14 mouse cellular contexts compared by ENCODE assay signal in the genomic region with DNA sequence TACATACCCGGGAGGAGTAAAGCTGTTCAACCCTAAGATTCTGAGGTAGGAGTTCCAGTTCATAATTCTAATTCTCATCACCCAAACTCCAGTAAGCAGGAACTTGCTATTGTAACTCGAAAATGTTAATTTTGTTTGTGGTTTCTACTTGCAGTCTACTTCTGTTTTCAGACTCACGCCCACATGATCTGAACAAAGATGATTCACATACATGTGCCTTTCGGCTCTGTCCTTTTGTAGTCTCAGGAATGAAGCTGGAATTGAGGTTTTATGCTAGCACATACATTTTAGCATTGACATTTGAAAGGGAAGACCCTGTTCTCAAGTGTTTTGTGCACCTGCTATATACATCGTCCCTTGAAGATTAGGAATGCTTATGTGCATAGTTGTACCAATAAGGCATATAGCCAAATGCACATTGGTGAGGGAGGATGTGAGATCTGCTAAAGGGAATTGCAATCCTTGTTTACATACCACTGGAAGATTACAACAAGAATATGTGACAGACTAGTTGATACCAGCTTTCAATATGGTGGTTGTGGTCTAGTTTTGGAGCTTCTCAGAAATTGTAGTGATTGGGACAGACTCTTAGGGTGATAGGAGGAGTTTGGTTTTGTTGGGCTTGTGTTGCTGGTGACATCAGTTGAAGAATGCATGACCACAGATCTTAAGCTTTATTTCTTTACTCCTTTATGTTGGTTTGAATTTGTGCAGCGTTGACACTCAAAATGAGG. TPM values are rescaled to one million over a fixed set of nuclear protein-coding genes. Genes with fewer than 3 reads are reported as not detected.
DNase-seq lines count a peak whose midpoint lies in the region; ATAC-seq lines count a peak whose summit lies in the region.
"Had no signal": no experiment of that assay in that cellular context is flagged by ENCODE, and none has a peak within 500 bp of the region (broad histone marks: within the 10 kb centered on the region; RNA-seq: fewer than 3 reads in every experiment).

No protein-coding gene starts in this region.

- WGBS in lung, embryonic 16.5 days: 88% methylated on average over 6 of the region's 6 CpGs

- H3K27me3 ChIP-seq in lung, embryonic 16.5 days (ENCODE audit: control insufficient read depth, insufficient read depth, low read depth, low read length): no peaks in the 10 kb centered on the region

- H3K4me2 ChIP-seq in lung, embryonic 16.5 days (ENCODE audit: low read depth, low read length): no peak overlapping the region

- H3K9me3 ChIP-seq in lung, embryonic 16.5 days (ENCODE audit: control insufficient read depth, low read length): no peaks in the 10 kb centered on the region
- H3K9me3 ChIP-seq: midbrain, embryonic 10.5 days had no signal

- peak overlapping the region; percentile 31; the same call in 1 of the 2 replicates for H3K27ac ChIP-seq in lung, embryonic 16.5 days (ENCODE audit: low read length)
- H3K27ac ChIP-seq: left cerebral cortex, adult 2 months; liver, embryonic 14.5 days; midbrain, embryonic 10.5 days had no signal

- no peak overlapping the region for H3K4me3 ChIP-seq in lung, embryonic 16.5 days (ENCODE audit: low read length)
- H3K4me3 ChIP-seq: left cerebral cortex, adult 2 months; midbrain, embryonic 10.5 days had no signal

- peak; percentile 74 for DNase-seq in heart, adult 11 months
- no peak for DNase-seq in heart, adult 18-20 months
- no peak for DNase-seq in lung, postnatal 10 days
- peak; percentile 13 for DNase-seq in c-Kit-positive CD71-negative TER-119-negative erythroid progenitor cells, embryonic 14.5 days (ENCODE audit: low read depth)
- DNase-seq in naive thymus-derived CD4-positive, alpha-beta T cell, adult 2 months (ENCODE audit: low read depth): peak; percentile 30
- no peak for DNase-seq in urinary bladder, postnatal 14 days (ENCODE audit: low spot score)
- DNase-seq in layer of hippocampus, adult 11-12 months (ENCODE audit: low spot score): no peak
- DNase-seq: cerebellum, postnatal 14 days; heart, postnatal 10 days; kidney, postnatal 10 days had no signal

- H3K9ac ChIP-seq in lung, embryonic 16.5 days (ENCODE audit: low read length): no peak overlapping the region
- H3K9ac ChIP-seq: liver, embryonic 14.5 days had no signal

- peaks cover 27% of the 10 kb centered on the region for H3K4me1 ChIP-seq in lung, embryonic 16.5 days (replicated peaks; ENCODE audit: control insufficient read depth, insufficient read depth, low read length)
- H3K4me1 ChIP-seq: midbrain, embryonic 10.5 days had no signal

- H3K36me3 ChIP-seq in lung, embryonic 16.5 days (ENCODE audit: control insufficient read depth, insufficient read depth, low read length): 0 out of 2 replicates have a peak, but pooled peaks cover 2% of the 10 kb centered on the region
- H3K36me3 ChIP-seq: midbrain, embryonic 10.5 days had no signal

- no peak for ATAC-seq in lung, embryonic 16.5 days (ENCODE audit: low read depth)

RNA-seq across cellular contexts. Expression of gene Mdfic, which starts 8.6 kb away (rescaled TPM):
- 10 to 100 TPM; 15.2 to 17.2 TPM for total RNA-seq in heart, adult 18-20 months (2021)
- 8.4 and 9.4 TPM in 2 replicates for polyA plus RNA-seq in lung, embryonic 16.5 days (2015; fragmentation: Nextera tagmentation; extraction: Ambion mirVana)

Comparison
In these comparisons a context has a peak if more than half of its experiments do, and no peak if none do; other contexts are left out.
1. DNase-seq: peak in heart, adult 11 months (single experiment), c-Kit-positive CD71-negative TER-119-negative erythroid progenitor cells, embryonic 14.5 days (single experiment) and naive thymus-derived CD4-positive, alpha-beta T cell, adult 2 months (single experiment); none in heart, adult 18-20 months (0 of 2), lung, postnatal 10 days (single experiment), urinary bladder, postnatal 14 days (single experiment) and layer of hippocampus, adult 11-12 months (single experiment).